Mouse (Mus musculus) heart, embryonic 15.5 days (tissue): ENCODE results near the gene Stxbp5. TPM values are rescaled to one million over a fixed set of nuclear protein-coding genes. Genes with fewer than 3 reads are reported as not detected.

Source experiments
- ATAC-seq: fragments of 200-750 bp; cut with Nextera tagmentation; replicated peaks from 2 replicates; pipeline ENCODE4 v1.8.0; 2017; ENCODE audit warnings: low read depth, moderate TSS enrichment; ENCODE audit not compliant: insufficient number of reproducible peaks, insufficient read depth, low FRiP score
- H3K27ac ChIP-seq: fragments of 300-500 bp; sonication (generic); 2 replicates; pipeline ENCODE4 v1.5.1; 2015; ENCODE audit warnings: mild to moderate bottlenecking, inconsistent platforms
- H3K27me3 ChIP-seq: fragments of 300-500 bp; sonication (generic); 2 replicates; pipeline ENCODE4 v1.6.1; 2015; ENCODE audit warnings: inconsistent platforms
- H3K36me3 ChIP-seq: fragments of 300-500 bp; sonication (generic); 2 replicates; pipeline ENCODE4 v1.6.1; 2015; ENCODE audit warnings: mild to moderate bottlenecking, inconsistent platforms
- H3K4me1 ChIP-seq: fragments of 300-500 bp; sonication (generic); replicated peaks from 2 replicates; pipeline ENCODE4 v1.6.1; 2015; ENCODE audit warnings: inconsistent platforms
- H3K4me2 ChIP-seq: fragments of 300-500 bp; sonication (generic); 2 replicates; pipeline ENCODE4 v1.6.1; 2015; ENCODE audit warnings: inconsistent platforms, mild to moderate bottlenecking, moderate library complexity
- H3K4me3 ChIP-seq: fragments of 300-500 bp; sonication (generic); 2 replicates; pipeline ENCODE4 v1.5.1; 2015; ENCODE audit warnings: mild to moderate bottlenecking, inconsistent platforms
- H3K9ac ChIP-seq: fragments of 300-500 bp; sonication (generic); 2 replicates; pipeline ENCODE4 v1.6.1; 2015; ENCODE audit warnings: mild to moderate bottlenecking, inconsistent platforms
- H3K9me3 ChIP-seq: fragments of 300-500 bp; sonication (generic); replicated peaks from 2 replicates; pipeline ENCODE4 v1.6.1; 2016; ENCODE audit warnings: inconsistent platforms
- WGBS: fragments of 180-500 bp; shearing (Covaris S2); methylation state at CpG from one replicate; pipeline ENCODE4 v1.1.7; 2015; ENCODE audit warnings: mixed read lengths; 5-methylcytosine and 5-hydroxymethylcytosine counted together
- polyA plus RNA-seq: library from polyadenylated mRNA; unstranded; fragments of >200 nt; fragmentation: Nextera tagmentation; extraction: Ambion mirVana; gene quantifications from 2 replicates; pipeline ENCODE4 v1.2.1, GENCODE M21; 2015

Stxbp5 gene
- polyA plus RNA-seq, 1 experiment from 2014 or later, result 2.7 TPM

DNA sequence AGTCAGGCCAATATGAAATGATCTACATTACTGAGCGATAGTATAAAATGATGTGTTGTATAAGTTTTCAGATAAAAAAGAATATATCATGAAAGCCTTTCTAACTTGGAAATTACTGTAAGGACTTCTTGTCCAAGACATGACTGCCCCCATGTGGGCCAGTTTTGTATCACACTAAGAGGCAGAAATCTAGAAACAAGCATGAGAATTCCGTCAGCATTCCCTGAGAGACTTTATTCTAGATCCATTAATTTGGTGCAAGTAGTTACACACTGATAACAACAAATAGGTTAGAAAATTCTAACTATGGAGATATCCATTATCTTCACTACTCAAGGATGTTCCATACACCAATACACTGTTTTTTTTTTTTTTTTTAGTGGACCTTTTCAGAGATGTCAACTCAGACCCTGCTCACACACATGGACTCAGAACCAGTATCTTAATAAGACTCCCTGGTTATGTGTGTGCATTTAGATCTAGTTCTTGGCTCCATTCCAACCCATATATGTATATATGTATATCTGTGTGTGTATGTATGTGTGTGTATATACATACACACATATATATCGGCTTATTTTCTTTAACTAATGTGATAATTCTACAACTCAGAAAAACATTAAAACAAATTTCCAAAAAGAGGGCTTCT, 145.9 kb downstream of the Stxbp5 start:
- Histone ChIP-seq H3K4me1 (peaks cover 1% of the 10 kb centered on the region; the same call in 1 of the 2 replicates), H3K36me3 (no peaks in the 10 kb centered on the region), H3K27me3 (no peaks in the 10 kb centered on the region), H3K4me3 (no peak overlapping the region), H3K4me2 (no peak overlapping the region), H3K9ac (no peak overlapping the region), H3K27ac (no peak overlapping the region), H3K9me3 (no peaks in the 10 kb centered on the region)
- WGBS, result 46% methylated on average over 3 of the region's 3 CpGs
- ATAC-seq, result no peak

DNA sequence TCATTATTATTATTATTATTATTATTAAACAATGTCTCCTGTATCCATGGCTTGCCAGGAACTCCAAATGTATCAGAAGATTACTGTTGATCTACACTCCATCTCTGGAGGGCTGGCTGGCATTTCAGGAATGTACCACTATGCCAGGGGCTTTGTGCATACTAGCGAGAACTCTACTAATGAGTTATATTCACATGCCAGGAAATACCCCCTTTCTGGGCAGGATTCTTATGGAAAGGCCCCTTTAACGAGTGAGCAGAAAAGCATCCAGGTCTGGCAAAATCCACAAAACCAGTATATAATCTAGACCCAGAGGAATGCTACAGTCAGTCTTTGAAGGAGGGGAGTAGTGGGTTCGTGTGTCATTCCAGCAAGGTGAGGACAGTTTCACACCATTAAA, 167.0 kb downstream of the Stxbp5 start:
- Histone ChIP-seq H3K4me2 (no peak overlapping the region), H3K4me3 (no peak overlapping the region), H3K9ac (no peak overlapping the region), H3K9me3 (no peaks in the 10 kb centered on the region), H3K36me3 (no peaks in the 10 kb centered on the region), H3K27me3 (no peaks in the 10 kb centered on the region), H3K4me1 (no peaks in the 10 kb centered on the region), H3K27ac (no peak overlapping the region)
- WGBS, result 54% methylated on average over 3 of the region's 3 CpGs
- no peak for ATAC-seq

DNA sequence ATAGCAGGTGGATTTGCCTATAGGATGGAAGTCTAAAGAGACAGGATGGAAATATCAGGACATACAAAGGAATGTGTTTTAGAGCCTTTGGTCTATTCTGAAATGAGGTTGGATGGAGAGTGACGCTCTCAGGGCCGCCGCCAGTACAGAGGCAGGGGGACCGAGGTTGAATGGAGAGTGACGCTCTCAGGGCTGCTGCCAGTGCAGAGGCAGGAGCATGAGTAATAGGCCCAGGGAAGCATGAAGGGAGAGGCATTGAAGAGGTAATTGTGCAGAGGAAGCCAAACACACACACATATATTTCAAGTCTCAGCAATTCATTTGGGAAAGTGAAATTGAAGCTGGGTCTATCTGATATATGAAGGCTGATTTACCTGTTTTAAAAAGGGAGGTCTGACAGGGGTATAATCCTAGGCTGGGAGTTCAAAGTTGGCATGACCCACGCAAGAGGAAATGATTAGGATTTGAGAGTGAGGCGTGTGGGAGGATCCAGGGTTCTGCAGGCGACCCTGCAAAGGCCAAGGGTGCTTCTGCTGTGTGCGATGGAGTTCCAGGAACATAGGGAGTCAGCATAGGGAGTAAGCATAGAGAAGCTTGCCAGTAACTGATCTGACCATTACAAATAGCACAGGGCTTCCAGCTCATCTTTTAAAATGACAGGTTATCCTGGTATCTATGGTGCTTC, 168.7 kb downstream of the Stxbp5 start:
- WGBS, result 81% methylated on average over 9 of the region's 9 CpGs
- Histone ChIP-seq H3K27me3 (no peaks in the 10 kb centered on the region), H3K4me3 (no peak overlapping the region), H3K36me3 (no peaks in the 10 kb centered on the region), H3K4me1 (no peaks in the 10 kb centered on the region), H3K9ac (no peak overlapping the region), H3K27ac (no peak overlapping the region), H3K4me2 (no peak overlapping the region), H3K9me3 (no peaks in the 10 kb centered on the region)
- ATAC-seq, result no peak

GRCm38 (mm10) chr10:9722519-9723303, 178.2 kb downstream of the Stxbp5 start:
- ATAC-seq, result no peak
- no peak overlapping the region for H3K4me3 ChIP-seq
- H3K36me3 ChIP-seq, result no peaks in the 10 kb centered on the region
- no peaks in the 10 kb centered on the region for H3K27me3 ChIP-seq
- no peak overlapping the region for H3K27ac ChIP-seq
- no peaks in the 10 kb centered on the region for H3K9me3 ChIP-seq
- no peak overlapping the region for H3K9ac ChIP-seq
- WGBS, result 73% methylated on average over 11 of the region's 11 CpGs
- H3K4me2 ChIP-seq, result no peak overlapping the region
- H3K4me1 ChIP-seq, result no peaks in the 10 kb centered on the region

- H3K4me1 ChIP-seq, result no peaks in the 10 kb centered on the region
- ATAC-seq, result no peak
Measured at GRCm38 (mm10) chr10:9720027-9720426, 180.9 kb downstream of the Stxbp5 start.

DNA sequence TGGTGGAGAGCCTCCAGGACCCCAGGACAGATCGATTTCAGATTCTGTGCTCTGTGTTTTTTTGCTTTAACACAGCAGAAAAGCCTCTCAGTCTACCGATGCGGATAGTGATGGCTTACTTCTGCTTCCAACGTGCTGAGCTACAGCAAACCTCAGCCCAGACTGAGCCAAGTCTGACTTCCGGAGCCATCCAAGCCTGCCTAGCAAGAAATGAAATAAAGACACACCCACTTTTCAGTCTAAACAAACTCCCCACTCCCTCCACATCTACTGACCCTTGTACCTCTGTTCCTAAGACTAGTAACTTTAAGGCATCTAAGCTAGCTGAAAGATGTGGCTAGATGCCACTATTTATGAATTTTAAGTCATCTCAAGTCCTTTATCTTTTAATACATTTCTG, 182.8 kb downstream of the Stxbp5 start:
- Histone ChIP-seq H3K36me3 (no peaks in the 10 kb centered on the region), H3K9ac (no peak overlapping the region), H3K4me3 (no peak overlapping the region), H3K27ac (no peak overlapping the region), H3K4me2 (no peak overlapping the region), H3K4me1 (no peaks in the 10 kb centered on the region), H3K9me3 (no peaks in the 10 kb centered on the region), H3K27me3 (no peaks in the 10 kb centered on the region)
- no peak for ATAC-seq
- 59% methylated on average over 5 of the region's 5 CpGs for WGBS

More at GRCm38 (mm10) chr10:9720027-9720426, 180.9 kb downstream of the Stxbp5 start:
- no peak overlapping the region for H3K27ac ChIP-seq
- no peak overlapping the region for H3K4me2 ChIP-seq
- no peaks in the 10 kb centered on the region for H3K9me3 ChIP-seq
- H3K27me3 ChIP-seq, result no peaks in the 10 kb centered on the region
- 71% methylated on average over 5 of the region's 5 CpGs for WGBS
- H3K4me3 ChIP-seq, result no peak overlapping the region
- H3K36me3 ChIP-seq, result no peaks in the 10 kb centered on the region
- no peak overlapping the region for H3K9ac ChIP-seq

Other genes with a start within 250 kb of the Stxbp5 start
- gene Samd5, start 225.9 kb downstream of the Stxbp5 start, polyA plus RNA-seq, result 2.7 and 3.5 TPM in 2 replicates